Mouse (Mus musculus) embryonic facial prominence, embryonic 11.5 days (tissue): ENCODE measurements around the gene Olfr316. TPM values are rescaled to one million over a fixed set of nuclear protein-coding genes. Genes with fewer than 3 reads are reported as not detected.
"Not testable (repeated sequence)": the region's sequence is repeated elsewhere in the genome, so short reads cannot be mapped to it uniquely, and the experiment has no call there.

Experiments
- ATAC-seq: fragments of 200-750 bp; cut with Nextera tagmentation; replicated peaks from 2 replicates; pipeline ENCODE4 v1.8.0; 2017; ENCODE audit warnings: low read depth; ENCODE audit not compliant: insufficient number of reproducible peaks, low FRiP score, low TSS enrichment
- DNase-seq: peaks from one replicate; pipeline ENCODE4 v3.0.0-alpha.2; 2015; ENCODE audit warnings: low spot score
- H3K27ac ChIP-seq: fragments of 300-500 bp; sonication (generic); replicated peaks from 2 replicates; pipeline ENCODE4 v1.5.1; 2014; ENCODE audit warnings: mild to moderate bottlenecking, low read depth, low read length, control low read depth
- H3K27me3 ChIP-seq: fragments of 300-500 bp; sonication (generic); 2 replicates; pipeline ENCODE4 v1.6.1; 2014; ENCODE audit warnings: mild to moderate bottlenecking, low read length, moderate library complexity, mixed read lengths; ENCODE audit not compliant: control insufficient read depth, insufficient read depth
- H3K36me3 ChIP-seq: fragments of 300-500 bp; sonication (generic); replicated peaks from 2 replicates; pipeline ENCODE4 v1.6.1; 2014; ENCODE audit warnings: low read depth, mild to moderate bottlenecking, low read length, moderate library complexity, mixed read lengths; ENCODE audit not compliant: control insufficient read depth, insufficient read depth
- H3K4me1 ChIP-seq: fragments of 300-500 bp; sonication (generic); 2 replicates; pipeline ENCODE4 v1.6.1; 2014; ENCODE audit warnings: low read length, mixed read lengths; ENCODE audit not compliant: control insufficient read depth, insufficient read depth
- H3K4me2 ChIP-seq: fragments of 300-500 bp; sonication (generic); 2 replicates; pipeline ENCODE4 v1.6.1; 2014; ENCODE audit warnings: low read depth, mild to moderate bottlenecking, control low read depth, low read length, moderate library complexity
- H3K4me3 ChIP-seq: fragments of 300-500 bp; sonication (generic); 2 replicates; pipeline ENCODE4 v1.5.1; 2014; ENCODE audit warnings: low read depth, low read length, control low read depth
- H3K9ac ChIP-seq: fragments of 300-500 bp; sonication (generic); replicated peaks from 2 replicates; pipeline ENCODE4 v1.6.1; 2014; ENCODE audit warnings: mild to moderate bottlenecking, control low read depth, low read length
- H3K9me3 ChIP-seq: fragments of 300-500 bp; sonication (generic); replicated peaks from 2 replicates; pipeline ENCODE4 v1.6.1; 2016; ENCODE audit warnings: mild to moderate bottlenecking, low read length, inconsistent platforms, mixed read lengths; ENCODE audit not compliant: control insufficient read depth
- WGBS: fragments of 180-500 bp; shearing (Covaris S2); extraction: QIAGEN DNeasy Blood & Tissue Kit; methylation state at CpG from one replicate; pipeline ENCODE4 v1.1.7; 2014; 5-methylcytosine and 5-hydroxymethylcytosine counted together
- polyA plus RNA-seq: library from polyadenylated mRNA; unstranded; fragments of >200 nt; fragmentation: Nextera tagmentation; extraction: Ambion mirVana; gene quantifications from 2 replicates; pipeline ENCODE4 v1.2.1, GENCODE M21; 2014

Gene Olfr316
- polyA plus RNA-seq, 1 experiment from 2014 or later = not detected

DNA sequence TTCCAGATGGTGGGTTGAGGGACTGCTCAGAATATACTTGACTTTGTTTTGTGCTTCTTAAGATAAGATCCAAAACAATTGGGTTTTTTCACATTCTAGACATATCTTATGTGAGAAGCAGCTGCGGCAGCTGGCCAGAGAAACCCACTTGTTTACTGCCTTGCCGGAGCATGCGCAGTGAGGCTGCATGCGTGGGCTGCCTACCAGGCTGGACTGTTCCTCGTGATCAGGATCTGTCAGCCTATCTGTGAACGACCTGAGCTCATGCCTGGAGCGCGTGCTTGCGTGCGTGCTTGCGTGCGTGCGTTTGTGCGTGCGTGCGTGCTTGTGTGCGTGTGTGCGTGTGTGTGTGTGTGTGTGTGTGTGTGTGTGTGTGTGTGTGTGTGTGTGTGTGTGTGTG, 1.4 kb upstream of the Olfr316 start:
- H3K4me3 ChIP-seq, H3K27ac ChIP-seq, H3K4me1 ChIP-seq, H3K27me3 ChIP-seq, DNase-seq, H3K9ac ChIP-seq, H3K9me3 ChIP-seq, ATAC-seq, H3K4me2 ChIP-seq, H3K36me3 ChIP-seq: not testable (repeated sequence)
- 81% methylated on average over 18 of the region's 18 CpGs for WGBS

DNA sequence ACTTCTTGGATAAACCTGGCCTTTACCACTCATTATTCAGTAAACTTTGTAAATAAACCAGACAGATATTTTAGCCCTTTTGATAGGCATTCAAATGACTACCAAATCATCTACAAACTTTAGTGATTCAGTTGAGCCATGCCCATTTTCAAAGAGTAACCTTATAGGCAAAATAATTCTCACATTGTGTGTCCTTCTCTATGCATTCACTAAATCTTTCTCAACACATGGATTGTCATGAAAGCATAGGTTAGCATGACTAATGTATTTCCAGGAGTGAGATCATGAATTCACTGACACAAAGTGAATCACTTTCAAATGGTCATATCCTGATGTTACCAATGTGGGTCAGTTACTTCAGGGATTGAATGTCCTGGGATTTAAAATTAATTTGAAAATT, 20.4 kb downstream of the Olfr316 start, which contains the start of gene Olfr315:
Gene Olfr315 (plus strand): TSS at position 301 of the 400 bp plus-strand sequence.
- Histone ChIP-seq H3K9me3 (no peaks in the 10 kb centered on the region), H3K27ac (no peak within 1 kb of the TSS), H3K4me1 (no peaks in the 10 kb centered on the region), H3K9ac (no peak within 1 kb of the TSS), H3K4me3 (no peak within 1 kb of the TSS), H3K4me2 (no peak within 1 kb of the TSS), H3K36me3 (no peaks in the 10 kb centered on the region), H3K27me3 (no peaks in the 10 kb centered on the region)
- ATAC-seq = no peak
- DNase-seq = no peak

DNA sequence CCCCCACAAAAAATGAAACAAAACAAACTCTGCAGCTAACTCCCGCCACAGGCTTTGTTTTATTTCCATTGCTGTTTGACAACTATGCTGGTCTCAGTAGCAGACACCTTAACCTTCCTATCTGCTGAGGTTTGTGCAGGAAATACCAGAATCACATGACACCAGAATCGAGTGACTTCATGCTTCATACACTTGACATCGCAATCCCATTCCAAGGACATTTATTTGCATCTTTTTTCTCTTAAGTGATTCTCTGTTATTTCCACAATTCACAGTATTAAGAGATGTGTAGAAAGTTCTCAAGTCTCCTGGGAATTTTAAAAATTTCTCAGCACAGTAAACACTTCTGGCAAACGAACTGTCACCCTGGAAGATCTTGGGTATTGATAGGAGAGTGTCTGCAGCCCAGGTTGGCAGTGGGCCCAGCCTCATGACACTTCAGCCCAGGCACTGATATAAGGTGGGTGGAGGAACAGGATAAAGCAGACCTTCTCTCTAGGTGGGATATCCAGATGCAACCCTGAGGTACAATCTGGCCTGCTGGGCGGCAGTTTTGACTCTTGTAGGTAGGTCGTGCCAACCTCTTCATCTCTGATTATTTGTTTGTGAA, 30.1 kb downstream of the Olfr316 start, which contains the start of gene Olfr314:
Gene Olfr314 (plus strand): TSS at position 473 of the 610 bp plus-strand sequence.
- H3K9ac ChIP-seq = no peak within 1 kb of the TSS
- no peaks in the 10 kb centered on the region for H3K27me3 ChIP-seq
- DNase-seq (no peak), ATAC-seq (no peak)
- no peaks in the 10 kb centered on the region for H3K4me1 ChIP-seq
- no peak within 1 kb of the TSS for H3K27ac ChIP-seq
- no peak within 1 kb of the TSS for H3K4me2 ChIP-seq
- no peaks in the 10 kb centered on the region for H3K36me3 ChIP-seq
- no peak within 1 kb of the TSS for H3K4me3 ChIP-seq
- WGBS = 76% methylated on average over 6 of the region's 6 CpGs
- H3K9me3 ChIP-seq = no peaks in the 10 kb centered on the region

DNA sequence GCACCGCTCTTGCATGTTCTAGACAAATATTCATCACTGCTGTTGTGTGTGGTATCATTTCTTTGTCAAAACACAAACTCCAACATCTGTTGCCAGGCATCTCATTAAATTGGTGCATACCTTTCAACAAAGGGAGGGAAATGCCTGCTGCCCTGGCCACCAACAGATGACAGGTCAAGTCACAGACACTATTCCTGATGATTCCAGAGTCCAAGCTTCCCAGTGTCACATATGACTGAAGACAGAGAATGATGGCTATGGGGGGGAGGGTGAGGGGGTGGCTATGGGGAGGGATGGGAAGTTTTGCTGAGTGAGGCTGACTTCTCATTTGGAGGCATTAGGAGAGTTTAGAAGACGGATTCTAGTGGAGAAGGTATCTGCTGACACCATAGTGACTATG, 31.6 kb downstream of the Olfr316 start:
- 85% methylated on average over 2 of the region's 2 CpGs for WGBS
- Histone ChIP-seq H3K4me2 (no peak overlapping the region), H3K27ac (no peak overlapping the region), H3K4me1 (no peaks in the 10 kb centered on the region), H3K9ac (no peak overlapping the region), H3K27me3 (no peaks in the 10 kb centered on the region), H3K9me3 (no peaks in the 10 kb centered on the region), H3K4me3 (no peak overlapping the region), H3K36me3 (no peaks in the 10 kb centered on the region)
- DNase-seq (no peak), ATAC-seq (no peak)

DNA sequence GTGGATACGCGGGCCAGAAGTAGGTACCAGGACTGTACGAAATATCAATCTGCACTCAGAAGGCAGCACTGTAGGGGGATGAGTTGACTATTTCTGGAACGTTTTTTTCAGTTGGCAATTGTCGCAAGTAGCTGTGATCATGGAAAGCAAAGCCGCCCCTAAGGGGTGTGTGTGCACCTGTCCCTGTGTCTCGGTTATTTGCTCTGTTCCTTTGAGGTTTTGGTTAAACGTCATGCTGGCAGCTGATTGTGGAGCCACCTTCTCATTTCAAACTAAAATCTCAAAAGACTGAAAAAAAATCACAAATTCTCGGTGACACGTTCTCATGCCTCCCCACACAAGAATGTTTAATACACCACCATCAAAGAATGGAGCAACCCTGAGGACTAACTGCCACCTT, 35.1 kb downstream of the Olfr316 start:
- ATAC-seq = no peak

DNA sequence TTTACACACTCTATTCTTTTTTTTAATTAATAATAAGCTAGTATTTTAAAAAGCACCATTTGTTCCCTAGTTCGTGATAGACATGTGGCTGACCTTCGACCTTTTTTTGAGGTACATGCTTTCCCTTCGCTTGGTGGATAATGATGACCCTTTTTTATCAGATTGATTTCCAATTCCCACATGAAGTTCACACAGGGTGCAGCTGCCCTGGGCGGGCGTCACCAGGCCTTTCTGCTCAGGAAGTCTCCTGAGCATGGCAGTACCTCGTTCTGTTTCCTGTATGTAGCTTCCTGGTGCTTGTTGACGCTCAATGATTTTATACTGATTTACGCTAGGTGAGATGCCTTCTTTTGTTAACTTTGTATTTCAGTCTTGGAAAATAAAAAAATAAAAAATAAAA, 35.8 kb downstream of the Olfr316 start:
- Histone ChIP-seq H3K27ac (no peak overlapping the region), H3K27me3 (no peaks in the 10 kb centered on the region), H3K4me2 (no peak overlapping the region), H3K4me1 (no peaks in the 10 kb centered on the region), H3K36me3 (no peaks in the 10 kb centered on the region), H3K9me3 (no peaks in the 10 kb centered on the region), H3K9ac (no peak overlapping the region), H3K4me3 (no peak overlapping the region)
- ATAC-seq (no peak), DNase-seq (no peak)
- WGBS = 78% methylated on average over 8 of the region's 8 CpGs

More for the DNA sequence above, 35.1 kb downstream of the Olfr316 start:
- H3K36me3 ChIP-seq = no peaks in the 10 kb centered on the region
- 90% methylated on average over 10 of the region's 10 CpGs for WGBS
- H3K9me3 ChIP-seq = no peaks in the 10 kb centered on the region
- H3K27ac ChIP-seq = no peak overlapping the region
- no peaks in the 10 kb centered on the region for H3K27me3 ChIP-seq
- H3K4me1 ChIP-seq = no peaks in the 10 kb centered on the region
- no peak overlapping the region for H3K4me3 ChIP-seq
- H3K9ac ChIP-seq = no peak overlapping the region
- H3K4me2 ChIP-seq = no peak overlapping the region
- DNase-seq = no peak

DNA sequence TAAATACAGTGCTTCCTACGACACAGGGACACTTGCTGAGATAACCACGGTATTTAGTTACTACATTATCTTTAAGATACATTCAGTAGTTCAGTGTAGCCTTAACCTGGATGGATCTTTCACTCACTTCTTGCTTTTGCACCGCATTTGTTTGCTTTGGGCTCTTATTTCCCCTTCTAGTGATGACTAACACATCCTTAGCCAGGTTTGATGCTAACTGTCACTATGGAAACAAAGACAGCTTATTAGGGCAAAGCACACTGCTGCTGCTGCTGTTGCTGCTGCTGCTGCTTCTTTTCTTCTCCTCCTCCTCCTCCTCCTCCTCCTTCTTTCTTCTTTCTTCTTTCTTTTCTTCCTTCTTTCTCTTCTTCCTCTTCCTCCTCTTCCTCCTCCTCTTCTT, 37.0 kb downstream of the Olfr316 start:
- H3K9me3 ChIP-seq = no peaks in the 10 kb centered on the region
- no peak overlapping the region for H3K9ac ChIP-seq
- no peaks in the 10 kb centered on the region for H3K4me1 ChIP-seq
- H3K27ac ChIP-seq = no peak overlapping the region
- no peaks in the 10 kb centered on the region for H3K27me3 ChIP-seq
- no peak for ATAC-seq
- no peak for DNase-seq
- 28% methylated on average over 3 of the region's 3 CpGs for WGBS
- H3K36me3 ChIP-seq = no peaks in the 10 kb centered on the region
- no peak overlapping the region for H3K4me3 ChIP-seq
- H3K4me2 ChIP-seq = no peak overlapping the region

DNA sequence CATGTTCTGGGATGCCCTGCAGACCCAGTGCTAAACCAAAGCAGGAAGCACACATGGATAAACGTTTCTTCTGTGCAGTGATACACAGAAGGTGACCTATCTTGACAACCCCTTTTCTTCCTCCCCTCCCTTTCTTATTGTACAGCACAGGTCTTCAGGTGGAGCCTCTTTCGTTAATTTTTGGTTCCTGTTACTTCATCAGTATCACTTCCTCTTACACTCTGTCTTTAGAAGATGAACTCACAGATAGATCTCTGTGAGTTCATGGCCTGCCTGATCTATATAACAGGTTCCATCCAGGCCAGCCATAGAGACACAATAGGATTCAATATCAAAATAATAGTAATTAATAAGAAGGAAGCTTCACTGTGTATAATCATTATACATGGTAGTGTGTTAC, 37.5 kb downstream of the Olfr316 start:
- Histone ChIP-seq H3K9me3 (no peaks in the 10 kb centered on the region), H3K9ac (no peak overlapping the region), H3K27ac (no peak overlapping the region)

More for the DNA sequence above, 37.5 kb downstream of the Olfr316 start:
- no peaks in the 10 kb centered on the region for H3K36me3 ChIP-seq
- H3K4me3 ChIP-seq = no peak overlapping the region
- no peaks in the 10 kb centered on the region for H3K27me3 ChIP-seq
- DNase-seq = no peak
- no peak for ATAC-seq
- WGBS = 50% methylated on average over 2 of the region's 2 CpGs
- H3K4me2 ChIP-seq = no peak overlapping the region
- H3K4me1 ChIP-seq = no peaks in the 10 kb centered on the region
